Mouse (Mus musculus): ENCODE measurements around the gene Sult3a2. TPM values are rescaled to one million over a fixed set of nuclear protein-coding genes. Genes with fewer than 3 reads are reported as not detected.
"Not testable (repeated sequence)": the region's sequence is repeated elsewhere in the genome, so short reads cannot be mapped to it uniquely, and the experiment has no call there.

The Sult3a2 gene
- polyA plus RNA-seq, 1 experiment from 2014 or later = not detected

GRCm38 (mm10) chr10:33735251-33735650, 51.3 kb downstream of the Sult3a2 start:
- not testable (repeated sequence) for ATAC-seq (ENCODE audit: low read depth); DNase-seq (ENCODE audit: low spot score)

DNA sequence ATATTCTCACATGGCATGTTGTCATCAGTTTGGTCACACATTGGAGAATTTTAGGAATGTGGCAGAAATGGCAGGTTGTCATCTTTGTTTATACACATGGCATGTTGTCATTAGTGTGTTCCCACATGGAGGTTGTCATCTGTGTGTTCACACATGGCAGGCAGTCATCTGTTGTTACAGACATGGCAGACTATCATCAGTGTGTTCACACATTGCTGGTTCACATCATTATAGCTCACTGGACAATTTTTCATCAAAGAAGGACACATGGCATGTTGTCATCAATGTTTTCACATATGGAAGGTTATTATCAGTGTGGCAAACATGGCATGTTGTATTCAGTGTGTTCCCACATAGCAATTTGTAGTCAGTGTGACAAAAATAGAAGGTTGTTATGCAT, 53.3 kb downstream of the Sult3a2 start:
- H3K4me1 ChIP-seq (ENCODE audit: control insufficient read depth, insufficient read depth, low read length) = no peaks in the 10 kb centered on the region
- no peaks in the 10 kb centered on the region for H3K9me3 ChIP-seq (ENCODE audit: control insufficient read depth, low read length)
- no peak overlapping the region for H3K4me3 ChIP-seq (ENCODE audit: low read depth, low read length)
- H3K27ac ChIP-seq (replicated peaks; ENCODE audit: low read depth, low read length) = no peak overlapping the region
- H3K27me3 ChIP-seq (replicated peaks; ENCODE audit: control insufficient read depth, insufficient read depth, low read length) = no peaks in the 10 kb centered on the region
- ATAC-seq (ENCODE audit: low read depth) (no peak), DNase-seq (ENCODE audit: low spot score) (no peak)
- no peak overlapping the region for H3K4me2 ChIP-seq (ENCODE audit: low read depth, low read length)
- H3K9ac ChIP-seq (ENCODE audit: low read depth, low read length) = no peak overlapping the region
- no peaks in the 10 kb centered on the region for H3K36me3 ChIP-seq (ENCODE audit: control insufficient read depth, insufficient read depth, low read length)

More at GRCm38 (mm10) chr10:33735251-33735650, 51.3 kb downstream of the Sult3a2 start:
- not testable (repeated sequence) for H3K4me2 ChIP-seq (ENCODE audit: low read depth, low read length); H3K4me3 ChIP-seq (ENCODE audit: low read depth, low read length); H3K9me3 ChIP-seq (ENCODE audit: control insufficient read depth, low read length); H3K36me3 ChIP-seq (ENCODE audit: control insufficient read depth, insufficient read depth, low read length); H3K9ac ChIP-seq (ENCODE audit: low read depth, low read length); H3K4me1 ChIP-seq (ENCODE audit: control insufficient read depth, insufficient read depth, low read length); H3K27ac ChIP-seq (replicated peaks; ENCODE audit: low read depth, low read length); H3K27me3 ChIP-seq (replicated peaks; ENCODE audit: control insufficient read depth, insufficient read depth, low read length)
- WGBS = 88% methylated on average over 7 of the region's 7 CpGs

- H3K4me2 ChIP-seq (ENCODE audit: low read depth, low read length) = no peak overlapping the region
- no peaks in the 10 kb centered on the region for H3K27me3 ChIP-seq (replicated peaks; ENCODE audit: control insufficient read depth, insufficient read depth, low read length)
- no peaks in the 10 kb centered on the region for H3K9me3 ChIP-seq (ENCODE audit: control insufficient read depth, low read length)
- no peak overlapping the region for H3K4me3 ChIP-seq (ENCODE audit: low read depth, low read length)
- H3K36me3 ChIP-seq (ENCODE audit: control insufficient read depth, insufficient read depth, low read length) = no peaks in the 10 kb centered on the region
- ATAC-seq (ENCODE audit: low read depth) (no peak), DNase-seq (ENCODE audit: low spot score) (no peak)
- no peaks in the 10 kb centered on the region for H3K4me1 ChIP-seq (ENCODE audit: control insufficient read depth, insufficient read depth, low read length)
- no peak overlapping the region for H3K27ac ChIP-seq (replicated peaks; ENCODE audit: low read depth, low read length)
- 77% methylated on average over 4 of the region's 4 CpGs for WGBS
- no peak overlapping the region for H3K9ac ChIP-seq (ENCODE audit: low read depth, low read length)
Measured at GRCm38 (mm10) chr10:33732409-33733185, 53.9 kb downstream of the Sult3a2 start.

DNA sequence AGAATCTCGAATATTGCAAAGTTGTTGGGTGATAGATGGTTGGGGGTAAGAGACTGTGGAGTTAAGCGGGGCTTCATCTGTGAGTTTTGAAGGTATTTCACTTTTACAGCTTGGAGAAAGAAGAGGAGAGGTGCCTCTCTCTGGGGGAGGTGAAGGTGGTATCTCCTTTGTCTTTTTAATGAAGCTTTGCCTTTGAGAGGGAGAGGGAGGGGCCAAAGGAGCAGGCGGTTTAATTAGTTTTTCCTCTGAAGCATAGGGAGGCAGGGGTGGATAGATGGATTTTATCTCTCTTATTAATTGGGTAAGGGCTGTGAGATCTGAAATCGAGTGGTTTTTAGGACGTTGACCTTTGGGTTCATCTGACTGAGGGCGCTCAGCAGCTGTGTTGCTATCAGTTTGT, 62.7 kb downstream of the Sult3a2 start:
- no peaks in the 10 kb centered on the region for H3K36me3 ChIP-seq (ENCODE audit: control insufficient read depth, insufficient read depth, low read length)
- H3K27me3 ChIP-seq (replicated peaks; ENCODE audit: control insufficient read depth, insufficient read depth, low read length) = no peaks in the 10 kb centered on the region
- no peak overlapping the region for H3K9ac ChIP-seq (ENCODE audit: low read depth, low read length)
- no peaks in the 10 kb centered on the region for H3K9me3 ChIP-seq (ENCODE audit: control insufficient read depth, low read length)
- H3K4me2 ChIP-seq (ENCODE audit: low read depth, low read length) = no peak overlapping the region
- H3K27ac ChIP-seq (replicated peaks; ENCODE audit: low read depth, low read length) = no peak overlapping the region
- no peaks in the 10 kb centered on the region for H3K4me1 ChIP-seq (ENCODE audit: control insufficient read depth, insufficient read depth, low read length)
- ATAC-seq (ENCODE audit: low read depth) (no peak), DNase-seq (ENCODE audit: low spot score) (no peak)
- WGBS = 42% methylated on average over 6 of the region's 6 CpGs
- H3K4me3 ChIP-seq (ENCODE audit: low read depth, low read length) = no peak overlapping the region

- no peaks in the 10 kb centered on the region for H3K27me3 ChIP-seq (replicated peaks; ENCODE audit: control insufficient read depth, insufficient read depth, low read length)
- H3K9me3 ChIP-seq (ENCODE audit: control insufficient read depth, low read length) = no peaks in the 10 kb centered on the region
- H3K36me3 ChIP-seq (ENCODE audit: control insufficient read depth, insufficient read depth, low read length) = no peaks in the 10 kb centered on the region
- ATAC-seq (ENCODE audit: low read depth) (no peak), DNase-seq (ENCODE audit: low spot score) (no peak)
- 63% methylated on average over 4 of the region's 4 CpGs for WGBS
- H3K27ac ChIP-seq (replicated peaks; ENCODE audit: low read depth, low read length) = no peak overlapping the region
- H3K4me3 ChIP-seq (ENCODE audit: low read depth, low read length) = no peak overlapping the region
- no peak overlapping the region for H3K9ac ChIP-seq (ENCODE audit: low read depth, low read length)
- no peaks in the 10 kb centered on the region for H3K4me1 ChIP-seq (ENCODE audit: control insufficient read depth, insufficient read depth, low read length)
- H3K4me2 ChIP-seq (ENCODE audit: low read depth, low read length) = no peak overlapping the region
Measured at GRCm38 (mm10) chr10:33721827-33722438, 64.6 kb downstream of the Sult3a2 start.

Other genes with a start within 250 kb of the Sult3a2 start
- gene Clvs2, start 161.9 kb downstream of the Sult3a2 start, polyA plus RNA-seq (2014; fragmentation: Nextera tagmentation; extraction: Ambion mirVana) = 0.39 and 0.43 TPM in 2 replicates
- gene Sult3a1, start 71.0 kb upstream of the Sult3a2 start, polyA plus RNA-seq (2014; fragmentation: Nextera tagmentation; extraction: Ambion mirVana) = not detected in 2 replicates
- 0.52 and 1.3 TPM in 2 replicates for gene Rsph4a, start 118.4 kb upstream of the Sult3a2 start, polyA plus RNA-seq (2014; fragmentation: Nextera tagmentation; extraction: Ambion mirVana)
- gene Zup1, start 164.6 kb upstream of the Sult3a2 start, polyA plus RNA-seq (2014; fragmentation: Nextera tagmentation; extraction: Ambion mirVana) = 19.3 and 20.3 TPM in 2 replicates
- gene Rwdd1, start 232.9 kb upstream of the Sult3a2 start, polyA plus RNA-seq (2014; fragmentation: Nextera tagmentation; extraction: Ambion mirVana) = 138 and 141 TPM in 2 replicates

Measured in embryonic facial prominence, embryonic 14.5 days (tissue).